Mouse (Mus musculus) spleen, adult 12 weeks (tissue): Measurements from ENCODE around the gene Ccdc66.

Experiments used
- DNase-seq: peaks from one replicate; pipeline ENCODE4 v3.0.0; 2022; ENCODE audit warnings: low spot score

Ccdc66 gene

DNA sequence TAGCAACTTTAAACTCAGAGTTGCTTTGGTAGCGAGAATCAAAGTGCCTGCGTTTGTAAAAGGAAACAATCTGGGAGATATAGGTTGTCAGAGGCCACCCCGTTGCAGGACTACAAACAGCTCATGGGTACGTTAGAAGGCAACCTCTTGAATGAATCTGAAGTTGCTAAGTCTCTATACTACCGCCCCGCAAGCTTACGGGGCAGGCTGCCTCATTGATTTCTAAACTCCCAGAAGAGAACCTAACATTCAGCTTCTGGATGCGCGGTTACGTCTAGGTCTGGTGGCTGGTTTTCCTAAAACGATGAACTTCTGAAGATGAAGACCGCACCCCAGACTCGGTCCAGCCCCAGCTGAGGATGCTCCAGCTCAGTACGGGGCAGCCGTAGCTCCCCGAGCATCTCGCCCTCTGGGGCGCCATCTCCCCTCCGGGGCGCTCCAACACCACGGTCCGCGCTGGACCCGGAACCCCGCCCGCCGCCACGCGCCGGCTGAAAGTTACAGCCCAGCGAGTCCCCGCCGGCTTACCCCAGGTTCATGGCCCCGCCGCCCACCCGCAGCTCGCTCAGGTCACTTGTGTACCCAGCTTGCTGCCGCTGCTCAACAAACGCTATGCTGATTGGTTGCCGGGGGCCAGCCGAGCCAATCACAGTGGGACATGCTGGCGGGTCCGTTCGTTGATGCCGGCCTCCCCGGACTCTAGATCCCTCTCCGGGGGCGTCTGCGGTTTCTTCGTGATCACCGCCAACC, at the start of gene Ccdc66:
Gene Ccdc66, minus strand, starts transcription at position 567 of the 750 bp plus-strand sequence.
- peak; percentile 97 for DNase-seq

DNA sequence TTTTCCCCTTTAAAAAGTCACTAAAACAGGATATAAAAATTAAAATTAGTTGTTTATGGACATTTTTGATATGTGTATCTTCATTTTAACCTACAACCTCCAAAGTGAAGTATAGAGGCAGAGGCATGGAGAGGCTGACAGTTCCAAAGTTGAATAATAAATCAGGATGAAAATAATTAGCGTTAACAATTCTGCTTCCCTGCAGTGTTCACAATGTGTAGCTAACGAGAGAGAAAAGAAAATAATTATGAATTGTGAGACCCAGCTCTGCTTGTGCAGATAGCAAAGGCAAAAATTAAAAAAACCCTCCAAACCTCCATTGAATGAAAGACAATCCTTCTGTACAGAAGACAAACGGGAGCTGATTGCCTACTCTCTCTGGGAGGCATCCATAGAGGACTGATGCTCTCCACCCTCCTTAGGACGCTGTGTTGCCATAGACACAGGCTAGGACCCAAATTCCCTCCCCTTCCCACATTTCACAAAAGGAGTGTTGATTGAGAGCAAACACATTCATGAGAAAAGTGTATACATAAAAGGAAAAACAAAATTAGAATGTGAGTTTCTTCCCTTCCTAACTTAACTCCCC, 35.7 kb upstream of the Ccdc66 start:
- DNase-seq = no peak

DNA sequence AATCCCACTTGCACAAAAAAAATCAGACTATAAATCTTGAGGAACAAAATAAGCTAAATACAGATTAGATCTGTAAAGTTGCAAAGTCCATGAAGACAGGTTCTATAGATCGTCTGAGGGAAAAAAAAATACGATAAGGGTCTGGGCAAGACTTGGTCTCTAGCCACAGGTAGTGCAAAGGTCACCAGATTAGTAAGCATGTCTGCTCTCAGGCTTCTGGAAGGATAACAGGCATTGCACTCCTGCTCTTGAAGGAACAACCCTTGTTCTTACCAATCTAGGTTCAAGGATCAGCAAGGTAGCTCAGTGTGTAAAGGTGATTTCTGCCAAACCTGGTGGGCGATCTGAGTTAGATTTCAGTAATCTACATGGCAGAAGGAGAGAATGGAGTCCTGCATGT, 28.2 kb upstream of the Ccdc66 start:
- DNase-seq = no peak

DNA sequence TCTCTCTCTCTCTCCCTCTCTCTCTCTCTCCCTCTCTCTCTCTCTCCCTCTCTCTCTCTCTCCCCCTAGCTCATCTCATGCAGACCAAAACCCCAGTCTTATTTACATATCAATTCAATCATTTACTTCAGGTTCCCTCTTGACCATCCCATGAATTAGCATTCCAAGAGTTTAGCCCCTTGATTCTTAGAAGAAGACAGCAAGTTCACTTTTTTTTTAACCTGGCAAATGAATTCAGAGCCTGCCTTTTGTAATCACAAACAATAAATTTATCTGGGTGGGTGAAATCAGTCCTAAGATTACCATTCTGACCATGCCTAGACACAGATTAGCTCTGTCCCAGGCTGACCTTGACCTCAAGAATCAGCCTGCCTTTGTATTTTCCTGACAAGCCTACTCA, 16.3 kb upstream of the Ccdc66 start:
- no peak for DNase-seq

DNA sequence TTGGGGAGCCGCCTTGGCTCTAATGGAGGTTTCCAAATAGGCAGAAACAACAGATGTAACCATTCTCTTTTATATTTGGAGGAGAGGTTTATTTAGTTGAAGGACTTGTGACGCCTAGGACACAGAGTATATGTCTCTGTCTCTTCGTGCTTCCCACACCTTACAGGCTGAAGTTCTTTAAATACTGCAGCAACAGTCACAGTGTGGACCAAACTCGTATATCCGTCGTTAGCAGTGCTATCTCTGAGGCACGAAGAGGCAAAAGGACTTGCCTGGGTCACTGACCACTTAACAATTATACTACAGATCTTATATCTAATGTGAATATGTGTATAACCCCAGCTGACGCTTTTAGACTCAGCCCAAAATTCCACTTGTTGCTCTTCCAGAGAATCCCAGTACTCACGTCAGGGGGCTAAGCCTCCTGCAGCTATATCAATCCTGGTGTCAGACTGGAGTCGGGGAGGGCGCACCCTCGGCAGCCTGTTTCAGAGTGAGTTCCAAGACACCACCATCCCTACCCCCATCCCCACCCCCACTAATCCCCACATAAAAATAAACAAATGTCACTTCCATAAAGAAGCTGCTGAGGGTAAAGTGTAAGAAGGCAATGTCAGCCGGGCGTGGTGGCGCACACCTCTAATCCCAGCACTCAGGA, 513 bp upstream of the Ccdc66 start:
- no peak for DNase-seq

DNA sequence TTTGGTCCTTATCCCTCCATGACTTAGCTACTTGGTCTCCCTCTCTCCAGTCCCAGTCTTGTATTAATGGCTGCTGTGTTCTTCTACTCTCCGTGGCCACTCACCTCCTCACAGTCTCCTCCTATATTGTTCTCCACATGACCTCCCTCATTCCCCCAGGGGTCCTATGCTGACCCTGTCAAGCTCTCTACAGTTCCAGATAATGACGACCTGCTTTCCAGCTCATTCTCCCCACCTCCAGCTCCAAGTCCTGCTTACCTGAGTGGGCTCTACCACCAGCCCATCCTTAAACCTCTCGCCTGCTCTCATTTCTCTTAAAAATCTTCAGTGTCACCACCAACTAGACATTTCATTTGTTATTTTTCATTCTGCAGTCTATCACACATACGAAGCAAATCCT, 7.2 kb downstream of the Ccdc66 start:
- no peak for DNase-seq

DNA sequence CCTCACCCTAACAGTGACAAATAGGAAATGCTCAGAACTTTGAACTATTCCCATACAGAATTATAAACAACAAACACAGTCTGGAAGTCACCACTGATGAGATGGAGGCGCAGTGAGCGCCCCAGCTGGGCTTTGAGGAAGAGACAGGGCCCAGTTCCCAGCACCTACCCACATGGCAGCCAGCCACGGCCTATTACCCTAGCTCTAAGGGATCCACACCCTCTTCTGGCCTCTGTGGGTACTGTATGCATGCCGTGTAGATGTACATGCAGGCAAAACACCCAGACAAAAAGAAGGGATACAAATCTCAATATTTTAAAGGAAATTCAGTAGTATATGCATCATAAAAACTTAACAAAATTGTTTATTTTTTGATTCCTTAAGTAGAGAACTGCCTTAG, 14.7 kb downstream of the Ccdc66 start:
- no peak for DNase-seq

DNA sequence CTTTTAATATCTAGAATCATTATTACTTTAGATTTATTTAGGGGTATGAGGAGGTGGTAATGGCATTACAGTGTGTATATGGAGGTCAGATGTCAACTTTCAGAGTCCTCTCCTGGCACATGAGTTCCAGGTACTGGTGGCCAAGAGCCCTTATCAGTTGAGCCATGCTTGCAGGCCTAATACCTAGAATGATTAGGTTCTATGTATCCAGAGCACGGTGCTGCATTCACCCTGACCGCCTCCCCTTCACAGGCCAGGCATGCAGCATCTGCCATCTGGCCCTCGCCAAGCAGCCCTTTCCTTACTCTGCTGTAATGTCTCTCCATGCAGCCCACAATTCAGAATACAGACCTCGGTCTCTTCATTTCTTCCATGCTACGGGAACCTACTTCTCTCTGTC, 16.9 kb downstream of the Ccdc66 start:
- no peak for DNase-seq

DNA sequence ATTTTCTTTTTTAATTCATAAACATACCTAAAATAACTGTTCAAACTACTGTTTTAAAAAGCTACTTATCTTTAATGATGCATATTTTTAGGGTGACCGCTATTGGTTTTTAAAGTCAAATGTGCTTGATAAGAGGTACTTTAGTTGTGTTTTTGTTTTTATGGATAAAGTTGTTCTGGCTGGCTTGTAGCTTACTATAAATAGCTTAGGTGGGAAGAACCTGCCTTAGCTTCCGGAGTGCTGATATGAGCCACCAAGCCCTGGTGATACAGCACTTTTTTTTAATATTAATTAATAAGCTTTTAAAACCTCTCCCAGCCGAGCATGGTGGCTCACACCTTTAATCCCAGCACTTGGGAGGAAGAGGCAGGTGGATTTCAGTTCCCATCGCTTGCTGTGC, 61.3 kb downstream of the Ccdc66 start:
- DNase-seq = no peak

DNA sequence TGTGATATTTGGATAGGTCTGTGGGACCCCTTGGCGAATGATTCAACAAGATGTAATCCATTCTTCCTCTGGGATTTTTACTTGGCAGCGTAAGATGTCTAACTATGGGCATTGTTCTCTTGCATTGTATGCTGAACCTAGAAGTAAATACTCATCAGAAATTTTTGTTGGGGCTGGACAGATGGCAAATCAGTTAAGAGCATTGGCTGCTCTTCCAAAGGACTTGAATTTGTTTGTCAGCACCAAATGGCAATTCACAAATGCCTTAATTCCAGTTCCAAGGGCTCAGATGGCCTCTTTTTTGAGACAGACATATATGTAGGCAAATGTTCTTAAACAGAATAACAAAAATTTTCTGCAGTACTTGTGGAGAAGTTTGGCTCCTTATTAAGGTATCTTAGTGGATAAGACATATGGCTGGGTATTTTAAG, 63.4 kb downstream of the Ccdc66 start:
- no peak for DNase-seq

DNA sequence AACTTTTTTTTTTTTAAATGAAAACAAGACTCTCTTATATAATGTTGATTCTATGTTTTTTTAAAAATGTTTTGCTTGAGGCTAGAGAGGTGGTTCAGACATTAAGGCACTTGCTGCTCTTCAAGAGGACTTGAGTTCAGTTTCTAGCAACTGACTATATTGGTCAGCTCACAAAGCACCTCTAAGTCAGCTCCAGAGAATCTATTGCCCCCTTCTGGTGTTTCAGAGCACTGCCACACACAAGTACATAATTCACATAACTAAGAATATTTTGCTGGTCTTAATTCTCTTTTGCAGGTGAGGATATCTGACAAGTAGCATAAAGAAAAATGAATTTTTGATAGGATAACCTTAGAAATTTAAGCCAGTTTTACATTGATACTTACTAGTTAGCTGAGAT, 67.3 kb downstream of the Ccdc66 start:
- DNase-seq = no peak

DNA sequence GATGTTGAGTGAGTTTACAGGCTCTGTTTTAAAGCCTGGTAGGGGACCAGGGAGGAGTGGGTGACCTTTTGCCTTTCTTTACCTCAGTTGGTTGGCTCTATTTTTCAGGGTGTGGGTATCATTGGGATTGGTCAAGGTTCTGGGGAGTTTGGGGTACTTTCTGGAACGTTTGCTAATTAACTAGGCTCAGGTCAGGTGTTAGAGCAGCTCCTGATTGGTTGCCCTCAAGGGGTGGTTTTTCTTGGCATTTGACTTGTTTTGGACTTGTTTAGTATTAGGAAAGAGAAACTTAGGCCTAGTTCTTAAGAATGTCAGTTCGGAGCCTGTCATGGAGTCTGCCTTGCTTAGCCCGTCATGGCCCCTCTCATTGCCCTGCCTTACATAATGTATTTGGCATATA, 71.4 kb downstream of the Ccdc66 start:
- DNase-seq = no peak

DNA sequence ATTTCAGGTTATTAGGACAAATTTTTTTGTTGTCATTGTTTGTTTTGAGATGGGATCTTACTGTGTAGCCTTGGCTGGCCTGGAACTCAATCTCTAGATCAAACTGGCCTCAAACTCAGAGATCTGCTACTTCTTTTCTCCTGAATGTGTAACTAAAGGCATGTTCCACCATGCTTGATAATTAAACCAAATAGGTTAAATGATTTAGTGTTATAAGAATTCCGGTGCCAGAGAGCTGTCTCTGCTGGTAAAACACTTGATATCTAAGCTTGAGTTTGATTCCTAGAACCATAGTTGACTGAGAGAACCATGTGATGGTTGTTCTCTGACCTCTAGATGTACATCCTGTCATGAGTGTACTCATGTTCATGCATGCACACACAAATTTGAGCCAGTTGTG, 72.1 kb downstream of the Ccdc66 start:
- no peak for DNase-seq

DNA sequence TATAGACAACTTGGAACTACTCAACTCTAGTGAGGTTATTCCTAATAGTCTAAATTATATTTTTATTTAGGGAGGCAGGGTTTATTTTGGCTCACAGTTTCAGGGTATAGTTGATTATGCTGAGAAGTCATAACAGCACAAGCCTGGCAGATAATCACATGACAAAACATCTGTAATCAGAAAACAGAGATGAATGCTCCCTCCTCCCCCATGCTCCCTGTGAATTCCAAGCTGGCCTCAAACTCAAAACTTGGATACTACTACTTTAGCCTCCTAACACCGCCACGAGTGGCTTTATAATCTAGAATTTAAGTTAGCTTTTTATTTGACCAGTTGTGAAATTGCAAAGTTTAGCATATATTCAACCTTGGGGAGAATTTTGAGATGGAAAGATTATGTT, 76.2 kb downstream of the Ccdc66 start:
- no peak for DNase-seq
